Mouse (Mus musculus): ENCODE measurements at regions not wholly inside any gene's neighbourhood (a gene's known extent, or its start where the extent isn't known, plus 50 kb on each side); places are given as distances from the start of the nearest gene placed in this dataset. TPM values are rescaled to one million over a fixed set of nuclear protein-coding genes. Genes with fewer than 3 reads are reported as not detected.

DNA sequence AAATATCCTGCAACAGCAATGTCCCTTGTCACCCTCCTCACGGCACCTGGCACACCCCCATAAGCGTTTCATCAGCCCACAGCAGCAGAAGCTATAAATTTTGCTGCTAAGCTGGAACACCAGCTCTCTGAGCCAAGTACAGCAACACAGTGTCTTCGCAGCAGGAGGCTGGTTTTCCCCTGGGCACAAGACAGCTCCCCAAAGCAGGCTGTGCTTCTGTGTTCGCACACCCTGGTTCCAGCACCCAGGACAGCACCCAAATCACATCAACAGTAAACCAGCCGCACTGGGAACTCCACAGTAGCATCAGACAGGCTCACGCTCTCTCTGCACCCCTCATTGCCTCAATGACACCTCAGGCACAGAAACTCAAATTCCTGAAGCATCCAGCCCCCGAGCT is 64.8 kb upstream of the Smim23 start:
- no peak for ATAC-seq (ENCODE audit: low read depth)
- Histone ChIP-seq H3K27me3 (ENCODE audit: control insufficient read depth, insufficient read depth, low read depth, low read length) (no peaks in the 10 kb centered on the region), H3K9ac (ENCODE audit: low read depth, low read length) (no peak overlapping the region), H3K4me3 (ENCODE audit: low read depth, low read length) (no peak overlapping the region), H3K27ac (ENCODE audit: low read length) (no peak overlapping the region), H3K9me3 (replicated peaks; ENCODE audit: control insufficient read depth, low read length) (no peaks in the 10 kb centered on the region), H3K4me2 (ENCODE audit: low read depth, low read length) (no peak overlapping the region), H3K4me1 (ENCODE audit: control insufficient read depth, low read depth, low read length) (no peaks in the 10 kb centered on the region), H3K36me3 (ENCODE audit: control insufficient read depth, insufficient read depth) (no peaks in the 10 kb centered on the region)
- WGBS (ENCODE audit: insufficient replicate concordance), result 20% methylated on average over 7 of the region's 7 CpGs

DNA sequence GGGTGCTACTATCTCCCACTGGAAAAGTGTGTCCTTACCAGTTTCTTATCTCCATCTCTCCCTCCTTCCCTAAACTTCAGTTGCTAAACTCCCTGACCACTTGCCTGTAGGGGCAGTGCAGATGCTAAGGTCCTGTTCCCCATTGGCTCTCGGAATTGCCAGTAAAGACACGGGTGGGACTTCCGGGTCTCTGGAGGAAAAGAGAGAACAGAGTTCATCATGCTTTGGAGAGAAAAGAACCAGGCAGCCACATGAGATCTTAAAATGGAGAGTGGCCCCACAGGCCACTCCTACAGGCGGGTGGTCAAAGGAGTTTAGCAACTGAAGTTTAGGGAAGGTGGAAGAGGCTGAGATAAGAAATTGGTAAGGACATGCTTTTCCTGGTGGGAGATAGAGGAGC is 60.3 kb upstream of the Smim23 start:
- no peaks in the 10 kb centered on the region for H3K36me3 ChIP-seq (ENCODE audit: control insufficient read depth, insufficient read depth)
- H3K9ac ChIP-seq (ENCODE audit: low read depth, low read length), result no peak overlapping the region
- H3K4me1 ChIP-seq (ENCODE audit: control insufficient read depth, low read depth, low read length), result no peaks in the 10 kb centered on the region
- no peak overlapping the region for H3K27ac ChIP-seq (ENCODE audit: low read length)
- 43% methylated on average over 4 of the region's 4 CpGs for WGBS (ENCODE audit: insufficient replicate concordance)
- no peak overlapping the region for H3K4me2 ChIP-seq (ENCODE audit: low read depth, low read length)
- no peak overlapping the region for H3K4me3 ChIP-seq (ENCODE audit: low read depth, low read length)
- no peaks in the 10 kb centered on the region for H3K9me3 ChIP-seq (replicated peaks; ENCODE audit: control insufficient read depth, low read length)
- H3K27me3 ChIP-seq (ENCODE audit: control insufficient read depth, insufficient read depth, low read depth, low read length), result no peaks in the 10 kb centered on the region
- ATAC-seq (ENCODE audit: low read depth), result no peak

DNA sequence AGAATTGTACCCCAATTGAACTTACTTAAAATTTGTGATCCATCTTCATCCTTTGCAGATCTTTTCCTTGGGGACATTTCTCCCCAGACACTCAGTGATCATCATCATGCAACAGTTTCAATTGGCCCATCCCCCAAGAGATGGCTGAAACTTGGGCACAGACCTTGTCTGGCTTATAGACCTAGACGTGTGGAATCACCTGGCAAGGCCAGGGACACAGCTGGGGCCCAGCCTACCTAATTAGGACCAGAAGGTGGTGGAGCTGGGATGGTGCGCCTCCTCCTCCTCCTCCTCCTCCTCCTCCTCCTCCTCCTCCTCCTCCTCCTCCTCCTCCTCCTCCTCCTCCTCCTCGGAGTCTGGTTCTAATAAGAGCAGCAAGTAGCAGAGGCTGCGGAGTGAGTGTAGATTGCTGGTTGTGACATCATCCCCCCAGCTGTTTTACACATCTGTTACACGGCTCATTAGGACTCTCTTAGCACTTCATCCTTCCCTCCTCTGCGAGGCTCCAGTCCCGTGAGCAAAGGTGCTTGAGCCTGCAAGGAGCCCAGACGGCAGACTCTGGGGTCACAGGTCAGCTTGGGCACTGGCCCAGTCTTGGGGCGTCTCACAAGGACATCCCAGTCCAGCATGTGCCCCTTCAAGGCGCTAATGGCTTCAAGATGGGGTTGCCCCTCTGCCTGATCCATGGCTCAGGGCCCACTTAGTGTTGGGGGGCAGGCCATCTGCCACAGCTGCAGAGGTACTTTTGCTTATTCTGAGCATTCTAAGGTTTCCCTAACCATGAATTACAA is 58.9 kb upstream of the Smim23 start:
- no peak for ATAC-seq (ENCODE audit: low read depth)
- no peak overlapping the region for H3K4me2 ChIP-seq (ENCODE audit: low read depth, low read length)
- WGBS (ENCODE audit: insufficient replicate concordance), result 42% methylated on average over 9 of the region's 10 CpGs

DNA sequence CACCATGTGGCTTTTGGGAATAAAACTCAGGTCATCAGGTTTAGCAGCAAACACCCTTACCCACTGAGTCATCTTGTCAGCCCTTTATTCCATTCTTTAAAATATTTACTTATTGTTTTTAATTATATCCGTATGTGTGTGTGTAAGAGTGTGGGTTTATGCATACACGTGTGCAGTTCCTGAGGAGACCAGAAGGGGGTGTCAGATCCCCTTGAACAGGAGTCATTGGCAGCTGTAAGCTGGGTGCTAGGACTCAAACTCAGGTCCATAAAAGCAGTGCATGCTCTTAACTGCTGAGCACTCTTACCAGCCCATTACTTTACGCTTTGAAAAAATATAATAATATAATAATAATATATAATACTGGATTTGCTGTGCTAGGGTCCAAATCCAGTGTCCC is 54.6 kb upstream of the Smim23 start:
- Histone ChIP-seq H3K4me3 (ENCODE audit: low read depth, low read length) (no peak overlapping the region), H3K27me3 (ENCODE audit: control insufficient read depth, insufficient read depth, low read depth, low read length) (no peaks in the 10 kb centered on the region), H3K9ac (ENCODE audit: low read depth, low read length) (no peak overlapping the region), H3K27ac (ENCODE audit: low read length) (no peak overlapping the region), H3K9me3 (replicated peaks; ENCODE audit: control insufficient read depth, low read length) (no peaks in the 10 kb centered on the region), H3K4me1 (ENCODE audit: control insufficient read depth, low read depth, low read length) (no peaks in the 10 kb centered on the region), H3K36me3 (ENCODE audit: control insufficient read depth, insufficient read depth) (no peaks in the 10 kb centered on the region), H3K4me2 (ENCODE audit: low read depth, low read length) (no peak overlapping the region)
- ATAC-seq (ENCODE audit: low read depth), result no peak
- WGBS (ENCODE audit: insufficient replicate concordance), result 80% methylated on average over 3 of the region's 3 CpGs

More for the DNA sequence above, 58.9 kb upstream of the Smim23 start:
- no peaks in the 10 kb centered on the region for H3K36me3 ChIP-seq (ENCODE audit: control insufficient read depth, insufficient read depth)
- H3K27me3 ChIP-seq (ENCODE audit: control insufficient read depth, insufficient read depth, low read depth, low read length), result no peaks in the 10 kb centered on the region
- no peaks in the 10 kb centered on the region for H3K9me3 ChIP-seq (replicated peaks; ENCODE audit: control insufficient read depth, low read length)
- H3K9ac ChIP-seq (ENCODE audit: low read depth, low read length), result no peak overlapping the region
- H3K4me3 ChIP-seq (ENCODE audit: low read depth, low read length), result no peak overlapping the region
- no peaks in the 10 kb centered on the region for H3K4me1 ChIP-seq (ENCODE audit: control insufficient read depth, low read depth, low read length)
- H3K27ac ChIP-seq (ENCODE audit: low read length), result no peak overlapping the region

Small RNAs in the stretch of these regions (microRNA-seq; reads per million reads assigned to microRNA genes)
- gene Gm26052, result not detected

Measured in liver, embryonic 16.5 days (tissue).